Mouse (Mus musculus) erythroblast, embryonic 14.5 days (primary cell): ENCODE measurements around the gene Erc2.

Experiments
- GATA1 ChIP-seq: IDR thresholded peaks from 2 replicates; pipeline ENCODE4 v1.6.1; 2012; ENCODE audit warnings: low read length, inconsistent platforms, mixed read lengths
- TAL1 ChIP-seq: IDR thresholded peaks from 3 replicates; pipeline ENCODE4 v1.6.1; 2012; ENCODE audit warnings: low read length, inconsistent platforms, mixed read lengths

- TF ChIP-seq GATA1 (no peak), TAL1 (no peak)
Observed at GRCm38 (mm10) chr14:28051646-28052045, 429.4 kb downstream of the Erc2 start.
